Mouse (Mus musculus) adrenal gland, postnatal 25 days (tissue): ENCODE measurements at regions not wholly inside any gene's neighbourhood (a gene's known extent, or its start where the extent isn't known, plus 50 kb on each side); places are given as distances from the start of the nearest gene placed in this dataset.
A peak's percentile ranks its signal among the peaks of the same experiment; 100 is the strongest.

Experiments used
- DNase-seq: peaks from one replicate; pipeline ENCODE4 v3.0.0; 2021; ENCODE audit warnings: mixed read lengths

- DNase-seq: no peak
Observed at GRCm38 (mm10) chr1:89296691-89297090, 157.9 kb upstream of the Agap1 start.

GRCm38 (mm10) chr1:89297766-89298165 is 156.8 kb upstream of the Agap1 start:
- no peak for DNase-seq

- DNase-seq: no peak
Observed at GRCm38 (mm10) chr1:89301151-89301550, 153.5 kb upstream of the Agap1 start.

GRCm38 (mm10) chr1:89302368-89302951 is 152.1 kb upstream of the Agap1 start:
- DNase-seq: no peak

- no peak for DNase-seq
Observed at GRCm38 (mm10) chr1:89305171-89305570, 149.4 kb upstream of the Agap1 start.

- peak; percentile 43 for DNase-seq
Observed at GRCm38 (mm10) chr1:89308788-89309187, 145.8 kb upstream of the Agap1 start.

- no peak for DNase-seq
Observed at GRCm38 (mm10) chr1:89313064-89313463, 141.5 kb upstream of the Agap1 start.

GRCm38 (mm10) chr1:89317897-89318296 is 136.7 kb upstream of the Agap1 start:
- DNase-seq: no peak

- no peak for DNase-seq
Observed at GRCm38 (mm10) chr1:89318663-89319062, 135.9 kb upstream of the Agap1 start.

- DNase-seq: no peak
Observed at GRCm38 (mm10) chr1:89322621-89323020, 132.0 kb upstream of the Agap1 start.

GRCm38 (mm10) chr1:89323091-89323490 is 131.5 kb upstream of the Agap1 start:
- DNase-seq: peak; percentile 60

- DNase-seq: no peak
Observed at GRCm38 (mm10) chr1:89331352-89331751, 123.3 kb upstream of the Agap1 start.

- DNase-seq: no peak
Observed at GRCm38 (mm10) chr1:89332676-89333075, 121.9 kb upstream of the Agap1 start.

- DNase-seq: no peak
Observed at GRCm38 (mm10) chr1:89337861-89338260, 116.7 kb upstream of the Agap1 start.

- no peak for DNase-seq
Observed at GRCm38 (mm10) chr1:89342794-89343193, 111.8 kb upstream of the Agap1 start.

GRCm38 (mm10) chr1:89344546-89344945 is 110.1 kb upstream of the Agap1 start:
- DNase-seq: peak; percentile 67

GRCm38 (mm10) chr1:89347341-89347740 is 107.3 kb upstream of the Agap1 start:
- no peak for DNase-seq

GRCm38 (mm10) chr1:89352936-89353335 is 101.7 kb upstream of the Agap1 start:
- DNase-seq: no peak

- no peak for DNase-seq
Observed at GRCm38 (mm10) chr1:89359257-89359656, 95.3 kb upstream of the Agap1 start.

- DNase-seq: no peak
Observed at GRCm38 (mm10) chr1:89364547-89365305, 89.9 kb upstream of the Agap1 start.

GRCm38 (mm10) chr1:89366891-89367290 is 87.7 kb upstream of the Agap1 start:
- no peak for DNase-seq

GRCm38 (mm10) chr1:89373806-89374205 is 80.8 kb upstream of the Agap1 start:
- DNase-seq: no peak

- DNase-seq: no peak
Observed at GRCm38 (mm10) chr1:89374271-89374670, 80.3 kb upstream of the Agap1 start.

GRCm38 (mm10) chr1:89382021-89382420 is 72.6 kb upstream of the Agap1 start:
- DNase-seq: no peak
